Mouse (Mus musculus) neural tube, embryonic 15.5 days (tissue): ENCODE data around the gene Glb1. TPM values are rescaled to one million over a fixed set of nuclear protein-coding genes. Genes with fewer than 3 reads are reported as not detected.
"Not testable (repeated sequence)": the region's sequence is repeated elsewhere in the genome, so short reads cannot be mapped to it uniquely, and the experiment has no call there.

Experiments used
- ATAC-seq: fragments of 200-750 bp; cut with Nextera tagmentation; 2 replicates; pipeline ENCODE4 v1.8.0; 2017; ENCODE audit warnings: mild to moderate bottlenecking, moderate TSS enrichment, moderate library complexity; ENCODE audit not compliant: low FRiP score
- H3K27ac ChIP-seq: fragments of 300-500 bp; sonication (generic); replicated peaks from 2 replicates; pipeline ENCODE4 v1.5.1; 2015; ENCODE audit warnings: mild to moderate bottlenecking, inconsistent platforms
- H3K27me3 ChIP-seq: fragments of 300-500 bp; sonication (generic); replicated peaks from 2 replicates; pipeline ENCODE4 v1.6.1; 2015; ENCODE audit warnings: inconsistent platforms
- H3K36me3 ChIP-seq: fragments of 300-500 bp; sonication (generic); 2 replicates; pipeline ENCODE4 v1.6.1; 2015; ENCODE audit warnings: inconsistent platforms
- H3K4me1 ChIP-seq: fragments of 300-500 bp; sonication (generic); 2 replicates; pipeline ENCODE4 v1.6.1; 2015; ENCODE audit warnings: inconsistent platforms
- H3K4me2 ChIP-seq: fragments of 300-500 bp; sonication (generic); 2 replicates; pipeline ENCODE4 v1.6.1; 2015; ENCODE audit warnings: inconsistent platforms, mild to moderate bottlenecking, moderate library complexity
- H3K4me3 ChIP-seq: fragments of 300-500 bp; sonication (generic); replicated peaks from 2 replicates; pipeline ENCODE4 v1.5.1; 2015; ENCODE audit warnings: mild to moderate bottlenecking, inconsistent platforms
- H3K9ac ChIP-seq: fragments of 300-500 bp; sonication (generic); replicated peaks from 2 replicates; pipeline ENCODE4 v1.6.1; 2015; ENCODE audit warnings: mild to moderate bottlenecking, inconsistent platforms
- H3K9me3 ChIP-seq: fragments of 300-500 bp; sonication (generic); replicated peaks from 2 replicates; pipeline ENCODE4 v1.6.1; 2016; ENCODE audit warnings: inconsistent platforms
- WGBS: fragments of 180-500 bp; shearing (Covaris S2); methylation state at CpG from one replicate; pipeline ENCODE4 v1.1.7; 2015; ENCODE audit warnings: mixed read lengths; 5-methylcytosine and 5-hydroxymethylcytosine counted together
- polyA plus RNA-seq: library from polyadenylated mRNA; unstranded; fragments of >200 nt; fragmentation: Nextera tagmentation; extraction: Ambion mirVana; gene quantifications from 2 replicates; pipeline ENCODE4 v1.2.1, GENCODE M21; 2015

Glb1 gene
- polyA plus RNA-seq, 1 experiment from 2014 or later: 30.9 TPM

DNA sequence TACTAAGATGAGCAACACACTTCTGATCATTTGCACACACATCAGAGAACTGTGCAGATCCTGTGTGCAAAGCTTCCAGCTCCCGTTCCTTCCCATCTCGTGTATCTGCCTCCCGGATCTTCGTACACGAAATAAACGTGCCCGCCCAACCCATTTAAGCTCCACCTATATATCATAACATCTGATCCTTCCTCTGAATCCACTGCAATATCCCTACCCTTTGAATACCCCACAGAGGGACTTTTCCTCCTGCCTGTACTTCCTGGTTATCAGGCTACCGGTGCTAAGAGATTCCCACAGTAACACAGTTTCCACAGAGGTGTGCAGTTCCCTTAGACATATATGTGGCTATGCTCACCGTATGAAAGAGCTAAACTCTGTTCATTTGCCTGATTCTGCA is 103.9 kb downstream of the Glb1 start, which contains the start of gene Ccr4:
Gene Ccr4 (minus strand): TSS at position 101 of the 400 bp plus-strand sequence.
- Histone ChIP-seq H3K9me3 (no peaks in the 10 kb centered on the region), H3K36me3 (no peaks in the 10 kb centered on the region), H3K9ac (no peak within 1 kb of the TSS), H3K27me3 (0 out of 2 replicates have a peak, but pooled peaks cover 3% of the 10 kb centered on the region), H3K4me2 (no peak within 1 kb of the TSS), H3K27ac (no peak within 1 kb of the TSS), H3K4me3 (no peak within 1 kb of the TSS), H3K4me1 (no peaks in the 10 kb centered on the region)
- 89% methylated on average over 9 of the region's 9 CpGs for WGBS
- no peak for ATAC-seq

- ATAC-seq: no peak
- Histone ChIP-seq H3K4me2 (no peak overlapping the region), H3K4me3 (no peak overlapping the region), H3K4me1 (no peaks in the 10 kb centered on the region), H3K27ac (no peak overlapping the region), H3K9me3 (0 out of 2 replicates have a peak, but pooled peaks cover 4% of the 10 kb centered on the region), H3K36me3 (no peaks in the 10 kb centered on the region), H3K27me3 (no peaks in the 10 kb centered on the region), H3K9ac (no peak overlapping the region)
- 80% methylated on average over 4 of the region's 4 CpGs for WGBS
These were observed 105.7 kb downstream of the Glb1 start for GRCm38 (mm10) chr9:114506564-114506963.

- no peak overlapping the region for H3K4me2 ChIP-seq
- WGBS: 87% methylated on average over 9 of the region's 9 CpGs
- H3K9ac ChIP-seq: no peak overlapping the region
- no peaks in the 10 kb centered on the region for H3K27me3 ChIP-seq
- H3K9me3 ChIP-seq: peaks cover 7% of the 10 kb centered on the region; the same call in 1 of the 2 replicates
- peaks cover under 1% of the 10 kb centered on the region; the same call in 1 of the 2 replicates for H3K36me3 ChIP-seq
- H3K4me1 ChIP-seq: no peaks in the 10 kb centered on the region
- no peak overlapping the region for H3K4me3 ChIP-seq
- no peak overlapping the region for H3K27ac ChIP-seq
- no peak for ATAC-seq
These were observed 106.5 kb downstream of the Glb1 start for GRCm38 (mm10) chr9:114507421-114507820.

DNA sequence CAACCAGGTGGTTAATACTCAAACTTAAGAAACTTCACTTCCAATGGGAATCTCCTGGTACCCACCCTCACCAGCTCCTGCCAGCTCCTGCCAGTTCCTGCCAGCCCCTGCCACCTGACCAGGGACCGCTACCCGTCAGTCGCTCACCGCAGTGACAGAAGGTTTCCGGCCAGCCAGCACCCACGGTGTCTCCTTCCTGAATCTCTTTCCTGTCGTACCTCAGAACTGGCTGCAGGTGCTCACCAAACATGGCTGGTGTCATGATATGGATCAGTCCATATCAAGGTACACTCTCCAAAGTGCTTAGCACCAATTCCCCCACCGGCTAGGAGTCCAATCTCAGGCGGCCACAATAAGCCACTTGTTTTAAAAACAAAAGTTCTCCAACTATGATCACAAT is 108.9 kb downstream of the Glb1 start:
- no peak for ATAC-seq
- no peak overlapping the region for H3K4me3 ChIP-seq
- H3K27ac ChIP-seq: no peak overlapping the region
- H3K4me2 ChIP-seq: no peak overlapping the region
- no peak overlapping the region for H3K9ac ChIP-seq
- H3K9me3 ChIP-seq: peaks cover 20% of the 10 kb centered on the region
- no peaks in the 10 kb centered on the region for H3K4me1 ChIP-seq
- 94% methylated on average over 9 of the region's 9 CpGs for WGBS
- no peaks in the 10 kb centered on the region for H3K27me3 ChIP-seq
- peaks cover 17% of the 10 kb centered on the region for H3K36me3 ChIP-seq

DNA sequence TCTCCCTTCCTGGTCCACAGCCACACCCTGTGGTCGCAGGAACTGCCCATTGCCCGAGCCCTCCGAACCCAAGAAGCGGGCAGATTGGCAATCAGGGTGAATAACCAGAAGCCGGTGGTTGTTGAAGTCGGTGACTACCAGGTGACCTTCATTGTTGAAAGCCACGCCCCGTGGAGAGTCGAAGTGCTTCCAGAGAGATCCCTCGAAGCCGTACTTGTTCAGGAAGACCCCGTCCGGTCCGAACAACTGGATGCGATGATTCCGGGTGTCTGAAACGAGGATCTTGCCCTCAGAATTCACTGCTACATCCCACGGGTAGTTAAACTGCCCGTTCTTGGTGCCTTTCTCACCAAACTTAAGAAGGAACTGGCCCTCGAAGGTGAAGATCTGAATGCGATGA is 112.0 kb downstream of the Glb1 start:
- H3K27ac ChIP-seq: no peak overlapping the region
- no peak overlapping the region for H3K9ac ChIP-seq
- H3K4me3 ChIP-seq: no peak overlapping the region
- no peak for ATAC-seq
- no peaks in the 10 kb centered on the region for H3K4me1 ChIP-seq
- 98% methylated on average over 21 of the region's 21 CpGs for WGBS
- H3K9me3 ChIP-seq: peaks cover 20% of the 10 kb centered on the region
- peaks cover 17% of the 10 kb centered on the region for H3K36me3 ChIP-seq
- H3K4me2 ChIP-seq: no peak overlapping the region
- H3K27me3 ChIP-seq: no peaks in the 10 kb centered on the region

DNA sequence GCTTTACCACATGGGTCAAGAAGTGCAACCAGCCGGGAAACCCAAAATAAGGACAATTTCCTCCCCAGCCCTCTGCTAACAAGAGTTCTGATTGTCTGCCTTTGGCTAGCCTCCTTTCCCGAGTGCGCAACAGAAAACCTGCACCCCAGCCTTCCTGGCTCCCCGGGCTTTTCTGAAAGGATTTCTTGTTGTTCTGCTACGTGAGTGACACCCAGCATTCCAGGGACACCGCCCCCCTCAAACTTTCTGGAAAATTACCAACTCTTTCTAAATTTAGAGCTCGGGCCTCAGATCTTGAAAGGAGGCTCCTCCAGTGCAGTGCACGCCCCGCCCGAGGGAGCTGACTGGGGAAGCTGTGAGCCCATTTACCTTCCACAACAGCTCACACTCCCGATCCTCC is 114.5 kb downstream of the Glb1 start, which contains the start of gene C130032M10Rik:
Gene C130032M10Rik (plus strand): TSS at position 334 of the 400 bp plus-strand sequence.
- WGBS: 87% methylated on average over 11 of the region's 11 CpGs
- no peak within 1 kb of the TSS for H3K9ac ChIP-seq
- H3K27me3 ChIP-seq: no peaks in the 10 kb centered on the region
- peaks cover 20% of the 10 kb centered on the region for H3K9me3 ChIP-seq
- H3K27ac ChIP-seq: no peak within 1 kb of the TSS
- H3K36me3 ChIP-seq: peaks cover 17% of the 10 kb centered on the region
- no peak within 1 kb of the TSS for H3K4me2 ChIP-seq
- no peak for ATAC-seq
- H3K4me1 ChIP-seq: no peaks in the 10 kb centered on the region
- no peak within 1 kb of the TSS for H3K4me3 ChIP-seq

DNA sequence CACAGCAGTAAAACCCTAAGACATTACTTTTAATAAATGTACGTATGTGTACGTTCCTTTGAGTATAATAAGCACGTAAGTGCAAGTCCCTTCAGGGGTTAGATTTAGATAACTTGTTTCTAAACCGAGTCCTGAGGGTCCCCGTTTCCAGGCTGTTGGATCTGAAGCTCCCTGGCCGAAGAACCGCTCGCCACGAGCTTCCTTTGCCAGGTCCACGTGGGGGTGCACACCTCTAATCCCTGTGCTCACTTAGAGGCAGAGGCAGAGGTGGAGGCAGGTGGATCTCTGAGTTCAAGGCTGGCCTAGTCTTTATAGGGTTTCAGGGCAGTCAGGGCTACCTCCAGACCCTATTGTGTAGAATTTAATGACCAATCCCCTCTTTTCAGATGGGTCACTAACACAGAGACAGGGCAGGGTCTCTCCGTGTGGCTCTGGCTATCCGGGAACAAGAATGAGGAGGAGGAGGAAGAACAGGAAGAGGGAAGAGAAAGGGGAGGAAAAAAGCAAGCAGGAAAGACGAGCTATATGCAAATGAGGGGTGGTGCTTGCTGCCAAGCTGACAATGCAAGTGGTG is 117.1 kb downstream of the Glb1 start:
- no peak overlapping the region for H3K4me3 ChIP-seq
- WGBS: 79% methylated on average over 13 of the region's 13 CpGs
- H3K4me2 ChIP-seq: no peak overlapping the region
- H3K9me3 ChIP-seq: peaks cover 7% of the 10 kb centered on the region
- no peaks in the 10 kb centered on the region for H3K27me3 ChIP-seq
- peaks cover 11% of the 10 kb centered on the region for H3K36me3 ChIP-seq
- no peak for ATAC-seq
- H3K9ac ChIP-seq: no peak overlapping the region
- H3K27ac ChIP-seq: no peak overlapping the region
- no peaks in the 10 kb centered on the region for H3K4me1 ChIP-seq

DNA sequence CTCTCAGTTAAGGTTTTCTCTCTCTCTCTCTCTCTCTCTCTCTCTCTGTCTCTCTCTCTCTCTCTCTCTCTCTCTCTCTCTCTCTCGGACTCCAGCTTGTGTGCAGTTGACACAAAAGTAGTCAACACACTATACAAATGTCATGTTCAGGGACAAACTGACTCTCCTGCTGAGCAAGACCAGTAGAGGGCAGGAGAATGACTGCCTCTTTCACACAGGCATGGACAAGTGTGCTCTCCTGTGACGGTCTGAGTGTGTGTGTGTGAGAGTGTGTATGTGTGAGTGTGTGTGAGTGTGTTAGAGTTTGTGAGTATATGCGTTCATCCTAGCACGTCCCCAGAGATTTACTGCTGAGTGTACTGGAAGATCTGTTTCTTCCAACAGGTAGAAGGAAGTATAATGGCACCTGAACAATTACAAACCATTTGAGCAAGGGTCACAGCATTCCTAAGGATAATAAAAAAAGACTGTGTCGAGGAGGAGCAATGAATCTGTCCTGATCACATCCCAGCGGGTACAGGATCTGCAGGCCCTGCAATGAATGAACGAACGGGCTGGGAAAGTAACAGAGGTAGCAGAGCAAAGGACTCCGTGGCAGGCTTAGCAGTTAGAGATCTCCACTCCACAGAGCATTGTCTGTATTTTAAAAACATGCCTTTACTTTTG is 118.1 kb downstream of the Glb1 start:
- Histone ChIP-seq H3K9ac (no peak overlapping the region), H3K4me1 (no peaks in the 10 kb centered on the region), H3K9me3 (no peaks in the 10 kb centered on the region), H3K27me3 (no peaks in the 10 kb centered on the region), H3K27ac (no peak overlapping the region), H3K36me3 (peaks cover 2% of the 10 kb centered on the region), H3K4me3 (no peak overlapping the region), H3K4me2 (no peak overlapping the region)
- 41% methylated on average over 9 of the region's 9 CpGs for WGBS
- ATAC-seq: no peak

GRCm38 (mm10) chr9:114520529-114520928 is 119.7 kb downstream of the Glb1 start:
- not testable (repeated sequence) for H3K9ac ChIP-seq, H3K4me1 ChIP-seq, ATAC-seq, H3K9me3 ChIP-seq, H3K27ac ChIP-seq, H3K36me3 ChIP-seq, H3K27me3 ChIP-seq, H3K4me2 ChIP-seq, H3K4me3 ChIP-seq
- 75% methylated on average over 4 of the region's 4 CpGs for WGBS

DNA sequence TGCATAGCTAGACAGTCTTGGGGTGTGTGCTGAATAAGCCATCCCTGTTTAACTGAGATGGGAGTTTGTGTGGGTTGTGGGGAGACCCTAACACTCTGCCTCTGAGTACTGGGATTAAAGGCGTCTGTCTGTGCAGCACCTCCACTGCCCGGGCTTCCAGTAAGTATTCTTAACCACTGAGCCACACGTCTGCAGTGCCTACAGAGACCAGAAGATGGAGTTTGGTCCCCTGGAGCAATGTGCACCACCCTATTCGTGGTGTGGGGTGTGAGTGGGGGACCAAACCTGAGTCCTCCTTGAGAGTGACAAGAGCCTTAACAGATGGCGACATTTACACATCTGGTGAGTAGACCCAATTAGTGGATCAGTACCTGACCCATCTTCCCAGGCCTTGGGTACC is 121.2 kb downstream of the Glb1 start:
- Histone ChIP-seq H3K4me3 (no peak overlapping the region), H3K27me3 (0 out of 2 replicates have a peak, but pooled peaks cover 1% of the 10 kb centered on the region), H3K9me3 (no peaks in the 10 kb centered on the region), H3K27ac (no peak overlapping the region), H3K4me2 (no peak overlapping the region), H3K9ac (no peak overlapping the region), H3K4me1 (peaks cover 16% of the 10 kb centered on the region), H3K36me3 (no peaks in the 10 kb centered on the region)
- WGBS: 66% methylated on average over 5 of the region's 5 CpGs
- ATAC-seq: no peak

DNA sequence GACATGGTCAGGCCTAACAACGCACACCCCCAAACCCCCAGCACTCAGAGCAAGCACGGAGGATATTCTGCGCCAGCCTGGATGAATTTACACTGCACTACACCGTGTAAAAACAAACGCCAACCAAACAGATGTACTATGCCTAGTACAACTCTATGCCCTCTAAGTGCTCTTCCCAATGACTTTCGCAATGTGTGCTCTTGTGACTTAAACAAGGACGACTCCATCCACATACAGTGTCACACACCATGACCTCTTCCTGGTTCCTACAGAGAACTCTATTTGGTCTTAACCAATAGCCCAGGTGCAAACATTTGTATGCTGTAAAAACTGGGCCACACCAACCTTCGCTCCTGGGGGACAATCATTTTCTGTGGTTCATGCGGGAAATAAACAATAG is 121.6 kb downstream of the Glb1 start:
- Histone ChIP-seq H3K27me3 (0 out of 2 replicates have a peak, but pooled peaks cover 3% of the 10 kb centered on the region), H3K4me3 (no peak overlapping the region), H3K4me2 (no peak overlapping the region), H3K9me3 (no peaks in the 10 kb centered on the region), H3K4me1 (peaks cover 18% of the 10 kb centered on the region), H3K9ac (no peak overlapping the region), H3K27ac (no peak overlapping the region), H3K36me3 (no peaks in the 10 kb centered on the region)
- WGBS: 95% methylated on average over 9 of the region's 9 CpGs
- no peak for ATAC-seq
